Mouse (Mus musculus): Measurements from ENCODE around the gene Tulp2. TPM values are rescaled to one million over a fixed set of nuclear protein-coding genes. Genes with fewer than 3 reads are reported as not detected.

The Tulp2 gene
- polyA plus RNA-seq, 1 experiment from 2014 or later = 0.57 TPM

DNA sequence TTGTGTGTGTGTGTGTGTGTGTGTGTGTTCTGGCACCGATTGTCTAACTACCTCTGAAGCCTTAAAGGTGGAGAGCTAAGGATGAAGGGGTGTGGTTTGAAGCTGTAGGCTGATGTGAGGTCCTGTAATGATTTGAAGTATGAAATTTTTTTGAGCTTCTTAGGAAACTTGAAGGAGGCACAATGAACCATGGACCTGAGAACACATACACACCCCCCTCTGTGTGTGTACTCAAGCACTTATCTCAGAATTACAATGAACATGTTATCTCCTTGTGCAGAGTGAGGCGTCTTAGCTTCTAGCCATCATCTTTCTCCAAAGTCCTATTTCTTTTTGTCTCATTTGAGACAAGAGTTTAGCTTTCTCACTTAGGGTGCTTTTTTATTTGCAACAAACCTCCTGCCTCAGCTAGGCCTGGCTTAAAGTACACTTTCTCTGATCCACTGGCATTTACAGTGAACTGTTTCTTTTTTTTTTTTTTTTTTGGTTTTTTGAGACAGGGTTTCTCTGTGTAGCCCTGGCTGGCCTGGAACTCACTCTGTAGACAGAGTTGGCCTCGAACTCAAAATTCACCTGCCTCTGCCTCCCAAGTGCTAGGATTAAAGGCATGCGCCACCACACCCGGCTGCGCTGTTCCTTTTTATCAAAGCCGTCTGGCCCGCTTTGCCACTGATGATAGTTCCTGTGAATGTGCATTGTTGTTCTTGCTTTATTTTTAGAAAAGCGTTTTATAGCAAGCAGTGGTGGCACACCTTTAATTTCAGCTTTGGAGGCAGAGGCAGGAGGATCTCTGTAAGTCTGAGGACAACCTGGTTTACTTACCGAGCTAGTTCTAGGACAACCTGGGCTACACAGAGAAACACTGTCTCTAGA is 87.2 kb downstream of the Tulp2 start:
- H3K4me1 ChIP-seq (ENCODE audit: control insufficient read depth, insufficient read depth, low read length) = peaks cover 15% of the 10 kb centered on the region
- H3K27ac ChIP-seq (ENCODE audit: low read depth, low read length) = no peak overlapping the region
- ATAC-seq (ENCODE audit: insufficient read depth, low FRiP score, low TSS enrichment) (no peak), DNase-seq (ENCODE audit: low spot score) (no peak)
- H3K9me3 ChIP-seq (ENCODE audit: control insufficient read depth, low read length) = no peaks in the 10 kb centered on the region
- WGBS = 84% methylated on average over 10 of the region's 10 CpGs
- H3K9ac ChIP-seq (ENCODE audit: low read length) = peak overlapping the region; percentile 41
- H3K27me3 ChIP-seq (ENCODE audit: control insufficient read depth, insufficient read depth, low read length) = no peaks in the 10 kb centered on the region
- H3K4me3 ChIP-seq (ENCODE audit: low read depth, low read length) = peak overlapping the region; percentile 37
- no peaks in the 10 kb centered on the region for H3K36me3 ChIP-seq (ENCODE audit: control insufficient read depth, insufficient read depth, low read length)
- peak overlapping the region; percentile 87 for H3K4me2 ChIP-seq (ENCODE audit: low read depth)

DNA sequence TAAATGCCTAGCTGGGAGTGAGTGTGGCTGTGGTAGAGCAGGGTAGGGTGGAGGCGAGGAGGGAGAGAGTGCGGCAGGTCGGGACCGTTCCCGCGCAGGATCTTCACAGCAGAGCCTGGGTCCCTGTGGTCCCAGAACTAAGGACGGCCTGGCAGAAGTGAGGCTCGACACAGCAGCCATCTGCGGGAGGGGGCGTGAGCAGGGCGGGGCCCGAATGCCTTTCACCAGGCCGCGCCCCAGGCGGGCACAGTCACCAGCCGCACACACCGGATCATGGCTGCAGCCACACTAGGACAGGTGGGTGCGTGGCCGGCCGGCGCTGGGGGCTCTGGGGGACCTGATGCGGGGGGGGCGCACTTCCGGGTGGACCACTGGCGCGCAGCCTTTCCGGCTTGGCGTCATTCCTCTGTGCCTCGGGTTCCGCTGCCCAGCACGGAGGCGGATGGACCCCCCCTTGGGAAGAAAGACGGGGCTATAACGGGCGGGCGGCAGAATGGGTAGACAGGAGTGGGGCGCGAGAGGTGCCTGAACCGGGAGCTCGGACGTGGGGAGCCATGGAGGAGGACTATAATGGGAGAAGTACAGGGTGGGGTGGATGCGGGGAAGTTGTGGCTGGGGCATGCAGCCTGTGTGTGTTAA is 88.5 kb downstream of the Tulp2 start, which contains the start of gene Bcat2:
Gene Bcat2, plus strand, starts transcription at position 51 of the 639 bp plus-strand sequence.
- H3K36me3 ChIP-seq (ENCODE audit: control insufficient read depth, insufficient read depth, low read length) = no peaks in the 10 kb centered on the region
- ATAC-seq (ENCODE audit: insufficient read depth, low FRiP score, low TSS enrichment) (peak; percentile 63), DNase-seq (ENCODE audit: low spot score) (peak; percentile 73)
- no peaks in the 10 kb centered on the region for H3K27me3 ChIP-seq (ENCODE audit: control insufficient read depth, insufficient read depth, low read length)
- peak within 1 kb of the TSS; percentile 60; the same call in 1 of the 2 replicates for H3K27ac ChIP-seq (ENCODE audit: low read depth, low read length)
- peak within 1 kb of the TSS; percentile 88 for H3K9ac ChIP-seq (ENCODE audit: low read length)
- peak within 1 kb of the TSS; percentile 81 for H3K4me2 ChIP-seq (ENCODE audit: low read depth)
- peaks cover 15% of the 10 kb centered on the region for H3K4me1 ChIP-seq (ENCODE audit: control insufficient read depth, insufficient read depth, low read length)
- H3K9me3 ChIP-seq (ENCODE audit: control insufficient read depth, low read length) = no peaks in the 10 kb centered on the region
- H3K4me3 ChIP-seq (ENCODE audit: low read depth, low read length) = peak within 1 kb of the TSS; percentile 71
- under 1% methylated on average over 33 of the region's 42 CpGs for WGBS

DNA sequence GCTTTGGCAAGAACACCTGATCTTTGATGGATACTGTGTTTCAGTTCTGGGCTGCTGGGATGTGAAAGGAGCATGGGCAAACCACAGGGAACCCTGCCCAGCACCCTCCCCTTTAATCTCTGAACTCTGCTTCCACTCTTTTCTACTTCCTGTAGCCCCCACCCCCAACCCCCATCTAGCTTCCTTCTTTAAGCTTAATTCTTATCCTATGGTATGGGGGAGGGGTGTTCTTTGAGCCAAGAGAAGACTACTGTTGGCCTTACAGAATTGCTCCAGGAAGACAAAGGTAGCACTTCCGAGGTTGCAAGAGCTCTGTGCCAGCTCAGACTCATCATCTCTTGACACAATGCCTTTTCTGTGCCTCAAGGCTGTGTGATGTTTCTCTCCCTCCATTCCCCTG is 90.3 kb downstream of the Tulp2 start:
- no peak for ATAC-seq (ENCODE audit: insufficient read depth, low FRiP score, low TSS enrichment)
- peaks cover 15% of the 10 kb centered on the region for H3K4me1 ChIP-seq (ENCODE audit: control insufficient read depth, insufficient read depth, low read length)
- DNase-seq (ENCODE audit: low spot score) = no peak
- no peaks in the 10 kb centered on the region for H3K9me3 ChIP-seq (ENCODE audit: control insufficient read depth, low read length)
- no peak overlapping the region for H3K9ac ChIP-seq (ENCODE audit: low read length)
- no peak overlapping the region for H3K27ac ChIP-seq (ENCODE audit: low read depth, low read length)
- peaks cover 2% of the 10 kb centered on the region; the same call in 1 of the 2 replicates for H3K36me3 ChIP-seq (ENCODE audit: control insufficient read depth, insufficient read depth, low read length)
- H3K4me2 ChIP-seq (ENCODE audit: low read depth) = no peak overlapping the region
- 50% methylated on average over 1 of the region's 1 CpGs for WGBS
- H3K4me3 ChIP-seq (ENCODE audit: low read depth, low read length) = no peak overlapping the region
- no peaks in the 10 kb centered on the region for H3K27me3 ChIP-seq (ENCODE audit: control insufficient read depth, insufficient read depth, low read length)

Small RNA genes lying within 50 kb of the gene (microRNA-seq; reads per million reads assigned to microRNA genes)
- not detected for gene Gm22133

Other genes with a start within 250 kb of the Tulp2 start
- 0.74 and 0.76 TPM in 2 replicates for gene Cd37, start 242.8 kb upstream of the Tulp2 start, polyA plus RNA-seq (2014; fragmentation: Nextera tagmentation; extraction: Ambion mirVana)
- 0.11 TPM in 1 of 2 replicates, not detected in the other for gene Slc6a16, start 240.8 kb upstream of the Tulp2 start, polyA plus RNA-seq (2014; fragmentation: Nextera tagmentation; extraction: Ambion mirVana)
- not detected in 2 replicates for gene Slc6a21, start 204.4 kb upstream of the Tulp2 start, polyA plus RNA-seq (2014; fragmentation: Nextera tagmentation; extraction: Ambion mirVana)
- gene Trpm4, start 148.1 kb upstream of the Tulp2 start, polyA plus RNA-seq (2014; fragmentation: Nextera tagmentation; extraction: Ambion mirVana) = 6.5 and 8.6 TPM in 2 replicates
- 0.87 and 1.1 TPM in 2 replicates for gene Hrc, start 146.6 kb upstream of the Tulp2 start, polyA plus RNA-seq (2014; fragmentation: Nextera tagmentation; extraction: Ambion mirVana)
- 11.9 and 12.1 TPM in 2 replicates for gene Ppfia3, start 114.9 kb upstream of the Tulp2 start, polyA plus RNA-seq (2014; fragmentation: Nextera tagmentation; extraction: Ambion mirVana)
- gene Lin7b, start 111.3 kb upstream of the Tulp2 start, polyA plus RNA-seq (2014; fragmentation: Nextera tagmentation; extraction: Ambion mirVana) = 1.6 and 3.4 TPM in 2 replicates
- gene Snrnp70, start 86.1 kb upstream of the Tulp2 start, polyA plus RNA-seq (2014; fragmentation: Nextera tagmentation; extraction: Ambion mirVana) = 66.4 and 74.1 TPM in 2 replicates
- gene Kcna7, start 76.2 kb upstream of the Tulp2 start, polyA plus RNA-seq (2014; fragmentation: Nextera tagmentation; extraction: Ambion mirVana) = 0.20 TPM in 1 of 2 replicates, not detected in the other
- 1.2 and 1.6 TPM in 2 replicates for gene Ntf5, start 68.2 kb upstream of the Tulp2 start, polyA plus RNA-seq (2014; fragmentation: Nextera tagmentation; extraction: Ambion mirVana)
- gene Lhb, start 61.1 kb upstream of the Tulp2 start, polyA plus RNA-seq (2014; fragmentation: Nextera tagmentation; extraction: Ambion mirVana) = not detected in 2 replicates
- gene Gys1, start 47.0 kb upstream of the Tulp2 start, polyA plus RNA-seq (2014; fragmentation: Nextera tagmentation; extraction: Ambion mirVana) = 32.8 and 37.2 TPM in 2 replicates
- 165 and 172 TPM in 2 replicates for gene Ruvbl2, start 43.8 kb upstream of the Tulp2 start, polyA plus RNA-seq (2014; fragmentation: Nextera tagmentation; extraction: Ambion mirVana)
- gene Ftl1, start 22.0 kb upstream of the Tulp2 start, polyA plus RNA-seq (2014; fragmentation: Nextera tagmentation; extraction: Ambion mirVana) = 5,316 and 5,449 TPM in 2 replicates
- gene Bax, start 15.0 kb upstream of the Tulp2 start, polyA plus RNA-seq (2014; fragmentation: Nextera tagmentation; extraction: Ambion mirVana) = 193 and 206 TPM in 2 replicates
- gene Gm45808, start 4.9 kb downstream of the Tulp2 start, polyA plus RNA-seq (2014; fragmentation: Nextera tagmentation; extraction: Ambion mirVana) = not detected in 2 replicates
- gene Dhdh, start 6.9 kb downstream of the Tulp2 start, polyA plus RNA-seq (2014; fragmentation: Nextera tagmentation; extraction: Ambion mirVana) = 2.8 and 2.9 TPM in 2 replicates
- gene Nucb1, start 28.5 kb downstream of the Tulp2 start, polyA plus RNA-seq (2014; fragmentation: Nextera tagmentation; extraction: Ambion mirVana) = 110 and 113 TPM in 2 replicates
- 16.0 and 17.7 TPM in 2 replicates for gene Ppp1r15a, start 44.4 kb downstream of the Tulp2 start, polyA plus RNA-seq (2014; fragmentation: Nextera tagmentation; extraction: Ambion mirVana)
- 1.3 and 2.3 TPM in 2 replicates for gene Plekha4, start 44.5 kb downstream of the Tulp2 start, polyA plus RNA-seq (2014; fragmentation: Nextera tagmentation; extraction: Ambion mirVana)
- gene Hsd17b14, start 73.0 kb downstream of the Tulp2 start, polyA plus RNA-seq (2014; fragmentation: Nextera tagmentation; extraction: Ambion mirVana) = 0.78 and 1.1 TPM in 2 replicates
- gene Bcat2, start 88.3 kb downstream of the Tulp2 start, polyA plus RNA-seq (2014; fragmentation: Nextera tagmentation; extraction: Ambion mirVana) = 34.1 and 37.4 TPM in 2 replicates
- gene Fgf21, start 133.6 kb downstream of the Tulp2 start, polyA plus RNA-seq (2014; fragmentation: Nextera tagmentation; extraction: Ambion mirVana) = not detected in 2 replicates
- gene Fut1, start 135.4 kb downstream of the Tulp2 start, polyA plus RNA-seq (2014; fragmentation: Nextera tagmentation; extraction: Ambion mirVana) = not detected in 2 replicates
- not detected in 2 replicates for gene Izumo1, start 139.9 kb downstream of the Tulp2 start, polyA plus RNA-seq (2014; fragmentation: Nextera tagmentation; extraction: Ambion mirVana)
- 5.7 and 7.5 TPM in 2 replicates for gene Rasip1, start 145.6 kb downstream of the Tulp2 start, polyA plus RNA-seq (2014; fragmentation: Nextera tagmentation; extraction: Ambion mirVana)
- gene Mamstr, start 158.1 kb downstream of the Tulp2 start, polyA plus RNA-seq (2014; fragmentation: Nextera tagmentation; extraction: Ambion mirVana) = 2.9 and 5.6 TPM in 2 replicates
- gene Fut2, start 184.5 kb downstream of the Tulp2 start, polyA plus RNA-seq (2014; fragmentation: Nextera tagmentation; extraction: Ambion mirVana) = 0.08 and 0.11 TPM in 2 replicates
- 1.1 and 1.4 TPM in 2 replicates for gene Ntn5, start 202.1 kb downstream of the Tulp2 start, polyA plus RNA-seq (2014; fragmentation: Nextera tagmentation; extraction: Ambion mirVana)
- 1.7 and 2.1 TPM in 2 replicates for gene Sec1, start 212.5 kb downstream of the Tulp2 start, polyA plus RNA-seq (2014; fragmentation: Nextera tagmentation; extraction: Ambion mirVana)
- gene Car11, start 218.0 kb downstream of the Tulp2 start, polyA plus RNA-seq (2014; fragmentation: Nextera tagmentation; extraction: Ambion mirVana) = 11.5 and 12.4 TPM in 2 replicates
- gene Dbp, start 223.2 kb downstream of the Tulp2 start, polyA plus RNA-seq (2014; fragmentation: Nextera tagmentation; extraction: Ambion mirVana) = 3.3 and 3.7 TPM in 2 replicates
- 929 and 960 TPM in 2 replicates for gene Rpl18, start 233.6 kb downstream of the Tulp2 start, polyA plus RNA-seq (2014; fragmentation: Nextera tagmentation; extraction: Ambion mirVana)
- 23.7 and 25.3 TPM in 2 replicates for gene Sphk2, start 236.1 kb downstream of the Tulp2 start, polyA plus RNA-seq (2014; fragmentation: Nextera tagmentation; extraction: Ambion mirVana)
- 0.28 and 0.42 TPM in 2 replicates for gene Fam83e, start 239.3 kb downstream of the Tulp2 start, polyA plus RNA-seq (2014; fragmentation: Nextera tagmentation; extraction: Ambion mirVana)
- not detected in 2 replicates for gene Spaca4, start 243.9 kb downstream of the Tulp2 start, polyA plus RNA-seq (2014; fragmentation: Nextera tagmentation; extraction: Ambion mirVana)